Mouse (Mus musculus) T-helper 2 cell (primary cell): ENCODE results near the gene Nup50.

Experiments
- in situ Hi-C: fragments of 300-600 bp; cut with MboI, MseI; formaldehyde crosslinking; loops from one replicate; pipeline ENCODE4 v1.15.1; 2025; ENCODE audit warnings: high pct_unique_total_duplicates

Gene Nup50

DNA sequence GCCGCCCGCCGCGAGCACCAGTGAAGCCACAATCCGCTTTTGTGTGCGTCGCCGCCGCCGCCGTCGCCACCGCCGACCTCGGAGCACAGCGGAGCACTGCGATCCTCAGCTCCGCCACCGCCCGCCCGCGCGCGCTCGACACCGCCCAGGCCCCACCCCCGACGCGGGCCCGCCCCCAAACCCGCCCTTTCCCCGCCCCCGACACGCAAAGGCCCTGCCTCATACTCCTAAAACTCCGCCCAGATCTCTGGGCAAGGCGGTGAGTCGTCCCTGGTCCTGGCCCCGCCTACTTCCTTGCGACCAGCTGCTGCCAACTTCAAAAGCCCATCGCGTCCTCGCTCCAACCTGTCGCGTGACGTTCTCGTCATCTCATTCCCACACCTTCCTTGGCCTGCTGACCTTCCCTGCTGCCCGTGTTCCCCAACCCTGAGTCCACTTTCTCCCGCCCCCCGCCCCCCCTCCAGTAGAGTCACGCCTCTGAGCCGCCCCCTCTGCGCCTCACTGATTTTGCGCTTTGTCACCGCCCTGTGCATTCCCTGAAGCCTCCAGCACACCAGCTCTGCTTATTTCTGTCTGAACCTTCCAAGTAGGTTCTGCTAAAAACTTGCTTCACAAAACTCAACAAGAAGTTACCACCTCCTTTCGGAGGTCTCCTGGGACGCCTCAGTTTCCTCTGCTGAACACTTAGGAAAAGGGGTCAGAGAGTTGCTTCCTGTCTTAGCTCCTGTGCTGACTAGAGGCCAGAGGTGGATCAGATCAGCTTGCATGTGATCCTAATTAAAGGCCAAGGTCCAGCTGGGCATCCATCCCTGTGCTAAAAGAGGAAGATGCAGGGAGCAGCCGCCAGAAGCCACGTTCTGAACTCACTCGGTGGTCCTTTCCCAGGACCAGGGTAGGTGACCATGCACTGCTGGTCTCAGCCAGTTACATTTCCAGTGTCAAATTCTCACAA is 64.9 kb downstream of the Nup50 start, which contains the start of gene 5031439G07Rik:
Gene 5031439G07Rik, minus strand, starts transcription at position 678 of the 952 bp plus-strand sequence.
- in situ Hi-C loops: loop anchor here (5.0 kb wide), 1 partner anchor 66 kb away; the partner anchor contains the start of genes Gm29666 and Nup50

DNA sequence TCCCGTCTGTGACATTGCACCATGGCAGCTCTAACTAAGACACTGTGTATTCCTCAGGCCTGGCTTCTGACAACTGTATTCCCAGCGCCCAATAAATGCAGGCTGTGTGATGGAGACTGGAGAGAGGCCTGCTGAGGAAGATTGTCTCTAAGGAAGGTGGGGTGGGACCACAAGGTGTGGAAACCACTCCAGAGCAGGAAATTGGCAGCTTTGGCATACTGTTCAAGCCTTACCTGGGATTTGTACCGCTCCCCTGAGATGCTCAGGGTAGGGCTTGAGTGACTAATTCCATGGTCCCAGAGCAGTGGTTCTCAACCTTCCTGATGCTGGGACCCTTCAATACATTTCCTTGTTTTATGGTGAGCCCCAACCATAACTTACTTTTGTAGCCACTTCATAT is 65.9 kb downstream of the Nup50 start:
- in situ Hi-C loops: loop anchor here (5.0 kb wide), 1 partner anchor 67 kb away; the partner anchor contains the start of genes Gm29666 and Nup50

DNA sequence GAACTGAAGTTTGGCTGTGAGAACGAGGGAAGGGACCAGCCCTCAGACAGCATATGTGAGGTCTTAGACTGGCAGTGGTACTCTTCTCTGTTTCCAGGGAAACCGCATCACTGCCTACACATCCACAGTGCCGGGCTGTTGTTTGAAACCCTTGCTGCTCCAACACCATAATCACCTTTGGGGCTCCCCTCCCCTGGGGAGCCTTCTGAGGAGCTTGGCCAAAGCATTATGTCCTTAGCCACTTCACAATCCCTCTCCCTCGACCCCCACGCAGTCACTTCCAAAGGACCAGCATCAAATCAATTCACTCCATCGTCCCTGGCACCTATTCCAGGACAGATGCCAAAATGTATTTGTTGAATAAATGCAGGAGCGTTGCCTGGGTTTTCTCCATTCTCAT is 66.6 kb downstream of the Nup50 start:
- in situ Hi-C loops: loop anchor here (5.0 kb wide), 1 partner anchor 67 kb away; the partner anchor contains the start of genes Gm29666 and Nup50
